Mouse (Mus musculus): ENCODE results near the gene Fbxl17.

The Fbxl17 gene

DNA sequence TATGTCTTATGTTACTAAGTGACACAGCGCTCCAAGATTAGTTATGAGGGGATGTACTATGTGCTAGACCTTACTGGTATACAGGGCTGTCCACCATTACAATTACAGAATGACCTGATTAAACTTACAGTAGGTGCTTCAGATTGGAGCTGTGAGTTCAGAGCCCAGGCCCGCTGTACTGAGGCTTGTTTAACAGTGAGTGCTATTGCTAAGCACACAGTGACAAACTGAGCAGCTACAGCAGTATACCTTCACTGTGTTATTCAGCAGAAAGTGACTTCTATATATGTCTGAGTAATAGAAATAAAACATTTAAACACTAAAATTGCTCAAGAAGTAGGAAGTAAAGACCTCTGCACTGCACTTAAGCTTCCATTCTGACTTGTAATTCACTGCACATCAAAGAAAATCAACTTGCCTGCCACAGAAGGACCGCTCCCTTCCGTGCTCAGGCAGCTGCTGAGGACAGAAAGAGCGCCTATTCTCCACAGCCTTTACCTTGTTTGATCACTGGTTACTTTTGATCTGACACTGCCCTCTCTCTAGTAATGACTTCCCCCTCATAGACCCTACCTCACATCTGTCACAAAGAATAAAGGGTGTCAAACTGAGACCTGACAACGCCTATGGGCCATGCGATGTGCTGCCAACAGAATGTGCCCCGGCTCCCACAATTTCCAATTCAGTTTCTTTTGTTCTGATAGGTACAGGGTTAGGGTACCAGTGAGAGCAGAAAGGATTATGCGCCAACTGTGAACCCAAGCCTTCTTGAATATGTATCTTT lies 39.9 kb downstream of the Fbxl17 start:
- DNase-seq: no peak

DNA sequence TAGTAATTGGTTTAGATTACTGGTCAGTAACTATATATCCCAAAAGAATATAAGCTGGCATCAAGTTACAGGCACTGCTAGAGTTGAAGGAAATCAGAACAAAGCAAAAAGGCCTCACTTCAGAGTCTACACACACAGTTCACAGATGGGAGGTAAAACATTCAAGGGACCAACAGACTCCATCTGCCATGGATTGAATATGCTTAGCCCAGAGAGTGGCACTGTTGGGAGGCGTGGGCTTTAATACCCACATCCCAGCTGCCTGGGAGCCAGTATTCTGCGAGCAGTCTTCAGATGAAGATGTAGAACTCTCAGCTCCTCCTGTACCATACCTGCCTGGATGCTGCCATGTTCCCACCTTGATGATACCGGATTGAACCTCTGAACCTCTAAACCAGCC lies 41.8 kb downstream of the Fbxl17 start:
- DNase-seq: no peak

DNA sequence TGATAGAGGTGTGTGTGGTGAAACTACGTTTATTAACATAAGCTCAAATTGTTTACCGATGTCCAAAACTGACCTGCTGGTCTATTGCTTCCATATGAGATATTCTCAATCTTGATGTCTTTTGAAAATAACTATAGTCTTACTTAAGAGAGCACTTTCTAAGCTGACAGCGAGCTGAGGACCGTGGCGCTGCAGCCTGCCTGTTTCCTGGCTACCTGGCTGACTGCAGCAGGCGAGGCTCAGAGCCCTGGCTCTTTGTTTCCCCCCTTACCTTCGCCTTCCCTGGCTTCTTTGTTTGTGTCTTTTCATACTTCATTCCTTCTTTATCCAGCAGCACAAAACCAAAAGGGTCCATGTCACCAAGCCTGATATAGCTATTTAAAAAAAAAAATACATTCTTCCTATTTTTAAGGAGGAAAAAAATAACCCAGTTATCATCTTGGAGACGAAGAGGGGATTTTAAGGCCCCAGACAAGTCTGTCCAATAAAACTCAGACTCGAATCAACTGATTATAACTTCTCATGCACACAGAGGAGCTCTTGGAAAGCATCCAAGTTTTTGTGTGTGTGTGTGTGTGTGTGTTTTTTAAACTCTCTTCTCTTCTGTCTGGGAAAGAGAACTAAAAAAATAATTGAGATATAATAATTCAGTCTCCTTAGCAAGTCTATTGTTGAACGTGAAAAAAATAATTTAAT lies 48.4 kb downstream of the Fbxl17 start:
- DNase-seq: no peak

- DNase-seq: no peak
These were observed 52.1 kb downstream of the Fbxl17 start for GRCm38 (mm10) chr17:63447691-63448090.

GRCm38 (mm10) chr17:63446971-63447679 lies 52.7 kb downstream of the Fbxl17 start:
- DNase-seq: no peak

GRCm38 (mm10) chr17:63445212-63445611 lies 54.6 kb downstream of the Fbxl17 start:
- no peak for DNase-seq

DNA sequence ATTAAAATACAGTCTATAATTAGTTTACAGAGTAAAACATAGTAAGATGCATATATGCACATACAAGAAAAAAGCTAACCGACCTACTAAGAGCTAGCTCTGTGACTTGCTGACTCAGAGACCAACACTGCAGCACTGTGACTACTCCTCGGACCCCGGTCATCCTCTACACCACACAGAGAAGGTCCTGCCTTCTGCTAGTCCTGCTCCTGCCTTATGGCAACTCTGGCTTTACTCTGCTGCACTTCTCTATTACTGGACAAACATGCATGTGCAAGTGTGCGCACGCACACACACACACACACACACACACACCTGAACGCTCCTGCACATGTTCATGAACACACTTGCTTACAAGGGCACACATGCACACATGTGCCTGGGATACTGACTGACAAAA lies 62.4 kb downstream of the Fbxl17 start:
- no peak for DNase-seq

DNA sequence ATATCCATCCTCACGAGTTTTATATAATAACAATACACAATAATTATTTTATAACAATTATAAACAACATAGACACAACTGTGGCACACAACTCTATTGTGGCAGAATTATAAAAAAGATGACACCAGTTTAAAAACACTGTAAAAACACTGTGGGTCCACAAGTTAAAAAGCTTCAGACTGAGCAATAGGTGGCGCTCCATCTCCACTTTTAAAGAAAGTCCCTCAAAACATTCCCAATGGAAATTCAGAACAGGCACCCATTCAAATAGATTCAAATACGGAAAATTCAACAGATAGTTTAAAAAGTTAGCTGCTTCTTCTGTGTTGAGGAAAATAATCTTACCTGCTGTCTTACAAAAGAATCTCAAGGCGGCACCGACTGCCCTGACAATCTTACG lies 65.7 kb downstream of the Fbxl17 start:
- DNase-seq: no peak

GRCm38 (mm10) chr17:63431650-63432049 lies 68.2 kb downstream of the Fbxl17 start:
- DNase-seq: no peak

- DNase-seq: no peak
These were observed 69.3 kb downstream of the Fbxl17 start for GRCm38 (mm10) chr17:63430395-63431075.

DNA sequence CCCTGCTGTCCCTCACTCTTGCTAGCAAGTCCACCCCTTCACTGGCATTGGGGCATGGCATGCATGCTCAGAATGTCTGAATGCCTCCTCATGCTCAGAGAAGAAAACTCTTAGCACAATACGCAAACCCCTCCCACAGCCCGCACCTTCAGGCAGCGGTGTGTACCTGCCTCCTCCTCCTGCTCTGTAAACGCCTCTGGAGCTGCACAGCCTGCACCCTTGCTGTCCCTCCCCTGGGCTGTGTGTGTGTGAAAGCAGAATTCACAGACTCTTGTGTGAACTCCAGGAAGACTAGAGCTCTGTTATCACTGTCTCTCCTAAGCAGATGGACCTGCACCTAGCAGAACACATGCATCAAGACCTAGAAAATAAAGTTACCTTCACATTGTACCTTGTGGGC lies 76.0 kb downstream of the Fbxl17 start:
- DNase-seq: no peak

DNA sequence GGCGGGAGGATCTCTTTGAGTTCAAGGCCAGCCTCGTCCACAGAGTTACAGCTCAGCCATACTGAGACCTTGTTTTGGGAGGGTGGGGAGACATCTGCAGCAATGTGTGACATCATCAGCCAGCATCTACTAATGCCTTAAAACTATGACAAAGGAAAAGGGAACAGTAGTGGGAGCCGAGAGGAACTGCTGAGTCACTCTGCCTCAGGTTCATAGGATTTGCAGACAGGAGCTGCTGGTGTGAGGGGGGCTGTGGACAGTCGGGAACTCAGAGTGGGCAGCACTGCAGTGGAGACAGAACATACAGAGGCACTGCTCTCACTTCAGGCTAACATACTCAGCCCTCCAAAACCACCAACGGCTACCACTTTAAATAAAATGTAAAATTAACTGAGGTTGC lies 77.1 kb downstream of the Fbxl17 start:
- DNase-seq: no peak

DNA sequence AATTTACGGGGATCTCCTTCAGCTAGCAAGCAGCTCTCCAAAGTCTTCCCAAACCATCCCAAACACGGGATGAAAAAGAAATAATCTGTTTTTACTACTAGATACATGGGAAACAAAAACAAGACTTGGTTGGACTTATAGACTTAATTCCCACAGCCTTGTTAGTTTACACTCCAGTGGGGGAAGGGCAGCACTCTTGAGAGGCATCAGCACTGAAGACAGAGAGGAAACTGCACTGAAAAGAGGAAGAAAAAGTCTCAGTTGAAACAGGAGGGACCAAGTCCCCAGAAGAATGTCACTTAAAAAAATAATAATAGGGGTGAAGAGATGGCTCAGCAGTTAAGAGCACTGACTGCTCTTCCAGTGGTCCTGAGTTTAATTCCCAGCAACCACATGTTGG lies 78.0 kb downstream of the Fbxl17 start:
- no peak for DNase-seq

DNA sequence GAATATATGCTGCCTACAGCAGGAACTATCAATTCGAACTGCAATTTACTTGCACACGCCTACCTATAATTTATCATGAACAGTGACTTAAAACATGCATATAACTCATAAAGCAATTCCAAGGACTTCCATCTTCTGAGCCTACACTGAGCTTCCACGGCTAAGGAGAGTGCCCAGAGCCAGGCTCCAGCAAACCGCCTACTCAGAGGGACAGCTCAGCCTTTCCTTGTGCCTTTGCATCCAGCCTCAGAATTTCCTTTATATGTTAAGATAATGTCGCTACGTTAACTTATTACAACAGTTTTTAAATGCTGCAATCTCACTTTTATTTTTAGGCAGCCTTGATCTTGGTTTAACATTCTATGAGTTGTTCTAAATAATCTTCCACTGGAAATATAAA lies 80.3 kb downstream of the Fbxl17 start:
- no peak for DNase-seq

DNA sequence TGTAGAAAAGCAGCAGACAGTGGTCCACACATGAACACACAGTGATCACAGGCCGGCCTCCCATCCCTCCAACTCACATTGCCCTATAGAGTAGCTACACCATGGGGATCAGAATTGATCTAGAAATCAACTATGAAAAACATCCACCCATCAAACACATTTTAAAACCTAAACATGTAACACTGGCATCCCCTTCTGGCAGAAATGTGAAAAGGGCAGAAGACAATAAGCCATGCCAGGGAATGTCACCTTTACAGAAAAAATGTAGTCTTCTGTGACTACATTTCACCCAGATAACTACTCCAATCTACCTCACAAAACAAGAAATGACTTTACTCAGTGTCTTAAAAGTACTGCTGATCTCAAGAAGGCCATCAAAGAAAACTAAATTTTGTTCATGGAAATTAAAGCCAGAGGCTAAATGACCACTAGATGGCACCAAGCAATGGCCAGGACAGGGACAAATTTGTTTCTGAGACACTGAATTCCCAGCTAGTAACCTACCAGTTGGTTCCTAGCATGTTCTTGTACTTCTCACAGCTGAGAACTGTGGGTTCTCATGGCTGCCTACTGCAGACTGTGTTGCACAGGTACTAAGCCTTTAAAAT lies 85.7 kb downstream of the Fbxl17 start:
- DNase-seq: no peak

GRCm38 (mm10) chr17:63411564-63411963 lies 88.3 kb downstream of the Fbxl17 start:
- no peak for DNase-seq

DNA sequence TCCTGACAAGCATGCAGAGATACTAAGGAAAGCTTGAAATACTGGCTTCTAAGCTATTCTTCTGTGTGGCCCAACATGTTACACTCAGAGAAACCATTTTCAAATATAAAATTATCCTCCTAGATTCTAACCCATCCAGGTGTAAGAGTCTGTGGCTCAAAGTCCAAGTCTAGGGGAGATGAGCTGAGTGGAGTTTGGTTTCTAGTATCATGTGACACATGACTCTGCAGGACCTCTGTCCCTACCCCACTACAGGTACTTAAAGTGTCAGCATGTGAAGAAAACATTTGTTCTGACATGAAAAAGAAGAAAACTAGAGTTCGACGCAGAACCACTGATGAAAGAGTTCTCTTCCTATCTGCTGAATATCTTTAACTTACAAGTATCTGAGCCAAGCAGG lies 89.7 kb downstream of the Fbxl17 start:
- DNase-seq: no peak

DNA sequence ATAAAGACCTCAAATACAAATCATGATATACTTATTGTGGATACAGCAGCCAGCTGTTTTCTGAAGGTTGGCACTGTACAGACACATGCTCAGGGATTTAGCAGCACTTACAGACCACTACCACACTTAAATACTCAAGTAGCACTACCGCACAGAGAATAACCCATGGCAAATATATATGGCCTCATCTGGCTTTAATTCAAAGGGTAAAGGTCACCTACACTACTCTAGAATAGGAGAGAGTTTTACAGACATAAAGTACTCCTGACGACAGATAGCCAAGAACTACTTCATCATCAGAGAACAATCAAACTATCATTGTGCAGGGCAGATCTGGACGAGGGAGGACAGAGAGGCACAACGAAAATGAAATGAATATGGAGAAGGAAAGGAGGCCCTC lies 93.9 kb downstream of the Fbxl17 start:
- no peak for DNase-seq

DNA sequence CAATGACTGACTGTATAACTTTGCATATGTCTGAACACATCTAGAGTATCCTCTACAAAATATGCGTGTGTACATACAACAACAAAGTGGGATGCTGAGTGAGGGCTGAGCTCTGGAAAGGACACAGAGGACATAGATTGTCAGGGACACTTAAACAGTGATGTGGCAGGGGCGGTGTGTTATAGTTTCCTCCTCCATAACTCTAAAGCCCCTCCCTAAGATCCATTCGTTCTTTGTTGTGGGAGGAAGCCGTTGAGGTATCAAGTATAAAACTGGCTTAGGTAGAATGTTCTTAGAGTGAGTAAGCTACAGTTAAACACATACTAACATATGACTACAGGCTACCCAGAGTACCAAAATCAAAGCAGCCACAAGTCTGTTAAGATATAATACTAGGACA lies 94.3 kb downstream of the Fbxl17 start:
- no peak for DNase-seq

DNA sequence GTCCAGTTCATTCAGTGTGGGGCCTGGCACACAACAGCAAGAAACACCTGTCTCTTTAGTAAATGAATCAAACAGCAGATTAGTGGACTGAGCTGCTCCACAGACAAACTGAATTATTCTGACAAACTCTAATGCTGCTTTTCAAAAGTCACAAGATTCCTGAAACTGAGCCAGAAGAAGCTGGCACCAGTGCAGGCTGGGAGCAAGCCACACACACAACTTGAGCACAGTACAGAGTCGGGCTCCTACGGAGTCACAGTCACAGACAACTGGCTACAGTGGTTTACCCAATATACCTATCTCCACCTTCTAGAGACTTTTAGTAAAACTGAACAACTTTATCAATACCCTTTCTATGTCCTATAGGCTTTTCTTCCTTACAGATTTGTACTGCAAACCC lies 94.8 kb downstream of the Fbxl17 start:
- no peak for DNase-seq

- DNase-seq: no peak
These were observed 95.9 kb downstream of the Fbxl17 start for GRCm38 (mm10) chr17:63403801-63404415.
